Mouse (Mus musculus) c-Kit-negative CD71-positive TER-119-positive erythroid progenitor cells, embryonic 14.5 days (primary cell): ENCODE data around the gene Ube2dnl2.

Experiments used
- DNase-seq: peaks from one replicate; pipeline ENCODE4 v3.0.0-alpha.2; 2013; ENCODE audit warnings: low read depth, low spot score

Gene Ube2dnl2

GRCm38 (mm10) chrX:114907282-114907681, at the start of gene Ube2dnl2:
Ube2dnl2 (plus strand) TSS chrX:114907582.
- no peak for DNase-seq

- no peak for DNase-seq
Measured at GRCm38 (mm10) chrX:114895489-114895888, 11.9 kb upstream of the Ube2dnl2 start.

GRCm38 (mm10) chrX:114897506-114897905, 9.9 kb upstream of the Ube2dnl2 start:
- DNase-seq = no peak

DNA sequence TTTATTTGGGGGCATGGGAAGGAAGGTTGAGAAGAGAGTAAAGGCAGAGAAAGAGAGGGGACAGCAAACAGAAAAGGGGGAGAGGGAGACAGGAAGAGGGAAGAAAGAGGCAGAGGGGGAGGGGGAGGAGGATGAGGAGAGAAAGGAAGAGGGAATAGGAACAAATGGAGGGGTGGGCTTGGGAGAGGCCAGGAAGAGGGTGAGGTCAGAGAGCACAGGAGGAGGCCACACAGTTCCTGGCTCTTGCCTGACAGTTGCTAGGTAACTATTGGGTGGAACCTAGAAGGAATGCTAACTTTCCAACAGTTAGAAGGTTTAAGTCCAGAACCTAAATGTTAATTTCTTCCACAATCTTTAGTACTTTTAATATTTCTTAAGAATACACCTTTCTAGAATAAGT, 4.0 kb upstream of the Ube2dnl2 start:
- no peak for DNase-seq

DNA sequence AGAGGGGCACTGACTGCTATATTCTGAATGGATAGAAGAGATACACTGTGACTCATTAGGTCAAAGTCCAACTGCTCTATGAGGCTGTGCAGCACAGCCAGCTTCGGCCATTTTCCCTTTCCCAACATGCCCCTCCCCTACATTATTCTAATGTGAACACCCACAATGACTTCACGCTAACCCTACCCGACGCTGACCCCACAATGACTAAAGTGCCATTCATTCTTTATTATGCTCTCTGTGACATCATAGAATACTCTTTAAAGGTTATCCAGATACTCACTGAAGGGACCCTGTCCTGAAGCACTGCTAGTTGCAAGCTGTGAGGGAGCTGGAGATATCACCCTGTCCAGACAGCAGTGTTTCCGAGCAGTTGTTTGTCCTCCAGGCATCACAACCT, 2.7 kb upstream of the Ube2dnl2 start, which contains the start of gene Ube2dnl1:
Ube2dnl1 (plus strand) TSS at position 301 of the 400 bp plus-strand sequence.
- no peak for DNase-seq

GRCm38 (mm10) chrX:114955066-114955465, 47.7 kb downstream of the Ube2dnl2 start:
- no peak for DNase-seq
